Mouse (Mus musculus) erythroblast, embryonic 14.5 days (primary cell): Measurements from ENCODE around the gene Mrpl53.

Experiments used
- GATA1 ChIP-seq: IDR thresholded peaks from 2 replicates; pipeline ENCODE4 v1.6.1; 2012; ENCODE audit warnings: low read length, inconsistent platforms, mixed read lengths
- TAL1 ChIP-seq: IDR thresholded peaks from 3 replicates; pipeline ENCODE4 v1.6.1; 2012; ENCODE audit warnings: low read length, inconsistent platforms, mixed read lengths

- no peak for TF ChIP-seq GATA1
- no peak for TF ChIP-seq TAL1
Observed at GRCm38 (mm10) chr6:83124851-83125312, 16.0 kb downstream of the Mrpl53 start.
